Mouse (Mus musculus): ENCODE measurements around the gene Hdac9.

DNA sequence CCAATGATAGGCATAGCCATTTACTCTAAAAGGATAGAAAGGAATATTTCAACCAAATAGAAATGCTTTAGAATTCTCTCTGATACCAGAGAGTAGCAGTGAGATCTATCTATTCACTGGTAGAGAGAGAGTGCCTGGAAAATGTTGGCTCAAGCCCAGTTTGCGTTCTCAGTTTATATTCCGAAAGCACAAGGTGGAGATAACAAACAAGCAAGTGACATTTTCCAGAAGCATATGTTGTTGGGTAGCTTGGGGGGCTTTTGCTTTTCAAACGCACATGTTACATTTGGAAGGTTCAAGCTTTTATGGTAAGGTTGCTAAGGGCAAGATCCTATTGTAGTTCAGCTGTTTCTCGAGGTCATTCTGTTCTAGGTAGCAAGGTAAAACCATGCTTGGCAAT is 657.2 kb downstream of the Hdac9 start:
- TF ChIP-seq POLR2A (IDR thresholded peaks at IDR 0.05; ENCODE audit: low read depth, low read length) (no peak), CTCF (conservative IDR thresholded peaks at IDR 0.05; ENCODE audit: insufficient read depth, insufficient read length, low read depth, low read length) (no peak)
